Mouse (Mus musculus) MEL (cell line): ENCODE measurements around the gene Gm42791. TPM values are rescaled to one million over a fixed set of nuclear protein-coding genes. Genes with fewer than 3 reads are reported as not detected.

Experiments
- DNase-seq: peaks from one replicate; pipeline ENCODE4 v3.0.0; 2011; ENCODE audit warnings: low read depth, low spot score
- H3K27ac ChIP-seq: 2 replicates; pipeline ENCODE4 v1.5.1; 2012; ENCODE audit warnings: low read depth, mild to moderate bottlenecking, control low read depth, low read length, moderate library complexity; ENCODE audit not compliant: control insufficient read depth
- H3K27me3 ChIP-seq, 2 experiments: fragments of 150-350 bp in 1 of 2; sonication (generic) in 1 of 2; 2 replicates each; pipeline ENCODE4 v1.6.1; 2012; ENCODE audit warnings: low read length in 2 of 2, mild to moderate bottlenecking in 2 of 2, improper control_type of control experiment in 1 of 2, moderate library complexity in 1 of 2; ENCODE audit not compliant: insufficient read depth in 2 of 2, control insufficient read depth in 1 of 2
- H3K36me3 ChIP-seq, 2 experiments: 2 replicates each; pipeline ENCODE4 v1.6.1; 2012 to 2014; ENCODE audit warnings: low read length in 2 of 2, improper control_type of control experiment in 1 of 2, inconsistent platforms in 1 of 2, mild to moderate bottlenecking in 1 of 2; ENCODE audit not compliant: insufficient read depth in 2 of 2, control insufficient read depth in 1 of 2
- H3K4me1 ChIP-seq, 2 experiments: fragments of 150-350 bp in 1 of 2; sonication (generic) in 1 of 2; 2 replicates each; pipeline ENCODE4 v1.6.1; 2012; ENCODE audit warnings: low read length in 2 of 2, improper control_type of control experiment in 1 of 2, mild to moderate bottlenecking in 1 of 2; ENCODE audit not compliant: insufficient read depth in 2 of 2, control insufficient read depth in 1 of 2
- H3K4me3 ChIP-seq, 2 experiments: fragments of 150-350 bp in 1 of 2; sonication (generic) in 1 of 2; 2 replicates each; pipeline ENCODE4 v1.5.1; 2012; ENCODE audit warnings: low read depth in 2 of 2, low read length in 2 of 2, mild to moderate bottlenecking in 2 of 2, moderate library complexity in 2 of 2, control low read depth in 1 of 2, improper control_type of control experiment in 1 of 2; ENCODE audit not compliant: control insufficient read depth in 1 of 2, insufficient read depth in 1 of 2
- H3K79me2 ChIP-seq: 2 replicates; pipeline ENCODE4 v1.6.1; 2012; ENCODE audit warnings: mild to moderate bottlenecking, low read length, moderate library complexity; ENCODE audit not compliant: control insufficient read depth, poor library complexity, insufficient read depth
- H3K9ac ChIP-seq: 2 replicates; pipeline ENCODE4 v1.6.1; 2012; ENCODE audit warnings: low read depth, mild to moderate bottlenecking, control low read depth, low read length, moderate library complexity; ENCODE audit not compliant: control insufficient read depth, poor library complexity, severe bottlenecking
- H3K9me3 ChIP-seq: fragments of 150-350 bp; sonication (generic); replicated peaks from 2 replicates; pipeline ENCODE4 v1.6.1; 2012; ENCODE audit warnings: mild to moderate bottlenecking, low read length, improper control_type of control experiment, moderate library complexity; ENCODE audit not compliant: insufficient read depth
- CHD2 ChIP-seq: IDR thresholded peaks from 2 replicates; pipeline ENCODE4 v1.6.1; 2011; ENCODE audit warnings: low read length, improper control_type of control experiment
- CTCF ChIP-seq, 3 experiments: IDR thresholded peaks in 2 of 3; conservative IDR thresholded peaks in 1 of 3; 2 replicates each; pipeline ENCODE4 v1.5.1; 2011 to 2012; ENCODE audit warnings: low read length in 3 of 3, low read depth in 2 of 3, mild to moderate bottlenecking in 2 of 3, improper control_type of control experiment in 1 of 3, inconsistent platforms in 1 of 3, mixed read lengths in 1 of 3, moderate library complexity in 1 of 3; ENCODE audit not compliant: control insufficient read depth in 1 of 3, insufficient read depth in 1 of 3, poor library complexity in 1 of 3, severe bottlenecking in 1 of 3
- ELF1 ChIP-seq: IDR thresholded peaks from 2 replicates; pipeline ENCODE4 v1.6.1; 2014; ENCODE audit warnings: low read depth, mild to moderate bottlenecking, inconsistent platforms, low read length, improper control_type of control experiment, moderate library complexity
- ETS1 ChIP-seq: IDR thresholded peaks from 2 replicates; pipeline ENCODE4 v1.6.1; 2012; ENCODE audit warnings: low read depth, mild to moderate bottlenecking, inconsistent platforms, low read length, improper control_type of control experiment, moderate library complexity
- GATA1 ChIP-seq: IDR thresholded peaks from 2 replicates; pipeline ENCODE4 v1.6.1; 2011; ENCODE audit warnings: low read depth, low read length, improper control_type of control experiment
- HCFC1 ChIP-seq: IDR thresholded peaks from 2 replicates; pipeline ENCODE4 v1.6.1; 2012; ENCODE audit warnings: low read depth, mild to moderate bottlenecking, inconsistent platforms, low read length, improper control_type of control experiment, moderate library complexity
- JUND ChIP-seq: IDR thresholded peaks from 2 replicates; pipeline ENCODE4 v1.6.1; 2011; ENCODE audit warnings: low read depth, mild to moderate bottlenecking, improper control_type of control experiment, low read length
- MAFK ChIP-seq: IDR thresholded peaks from 2 replicates; pipeline ENCODE4 v1.6.1; 2011; ENCODE audit warnings: low read depth, mild to moderate bottlenecking, low read length, improper control_type of control experiment, borderline replicate concordance
- MEF2A ChIP-seq: IDR thresholded peaks from 2 replicates; pipeline ENCODE4 v1.6.1; 2014; ENCODE audit warnings: low read depth, mild to moderate bottlenecking, inconsistent platforms, low read length, improper control_type of control experiment; ENCODE audit not compliant: poor library complexity, insufficient replicate concordance, severe bottlenecking; ENCODE audit errors: extremely low read depth
- MXI1 ChIP-seq: IDR thresholded peaks from 2 replicates; pipeline ENCODE4 v1.6.1; 2011; ENCODE audit warnings: mild to moderate bottlenecking, low read depth, low read length, improper control_type of control experiment
- MYB ChIP-seq: IDR thresholded peaks from 2 replicates; pipeline ENCODE4 v1.6.1; 2011; ENCODE audit warnings: mild to moderate bottlenecking, low read depth, low read length, improper control_type of control experiment
- NELFE ChIP-seq: IDR thresholded peaks from 2 replicates; pipeline ENCODE4 v1.6.1; 2011; ENCODE audit warnings: low read depth, low read length, improper control_type of control experiment
- NRF1 ChIP-seq: IDR thresholded peaks from 2 replicates; pipeline ENCODE4 v1.6.1; 2014; ENCODE audit warnings: low read depth, mild to moderate bottlenecking, inconsistent platforms, low read length, improper control_type of control experiment, moderate library complexity; ENCODE audit not compliant: poor library complexity, insufficient read depth, severe bottlenecking
- RAD21 ChIP-seq: IDR thresholded peaks from 2 replicates; pipeline ENCODE4 v1.6.1; 2011; ENCODE audit warnings: mild to moderate bottlenecking, low read depth, low read length, improper control_type of control experiment
- SMC3 ChIP-seq: IDR thresholded peaks from 2 replicates; pipeline ENCODE4 v1.6.1; 2011; ENCODE audit warnings: low read depth, low read length, improper control_type of control experiment
- TBP ChIP-seq: IDR thresholded peaks from 2 replicates; pipeline ENCODE4 v1.8.0; 2011; ENCODE audit warnings: low read depth, low read length, improper control_type of control experiment
- TCF12 ChIP-seq: IDR thresholded peaks from 2 replicates; pipeline ENCODE4 v1.6.1; 2014; ENCODE audit warnings: low read depth, mild to moderate bottlenecking, inconsistent platforms, low read length, improper control_type of control experiment, moderate library complexity
- USF1 ChIP-seq: IDR thresholded peaks from 2 replicates; pipeline ENCODE4 v1.6.1; 2014; ENCODE audit warnings: low read depth, mild to moderate bottlenecking, inconsistent platforms, low read length, improper control_type of control experiment, moderate library complexity
- USF2 ChIP-seq, 2 experiments: IDR thresholded peaks; 2 replicates each; pipeline ENCODE4 v1.6.1; 2011 to 2012; ENCODE audit warnings: improper control_type of control experiment in 2 of 2, low read length in 2 of 2, borderline replicate concordance in 1 of 2, inconsistent platforms in 1 of 2, low read depth in 1 of 2, mild to moderate bottlenecking in 1 of 2; ENCODE audit not compliant: insufficient read depth in 1 of 2
- ZMIZ1 ChIP-seq: IDR thresholded peaks from 2 replicates; pipeline ENCODE4 v1.6.1; 2012; ENCODE audit warnings: low read depth, mild to moderate bottlenecking, inconsistent platforms, low read length, improper control_type of control experiment, moderate library complexity
- ZNF384 ChIP-seq: IDR thresholded peaks from 2 replicates; pipeline ENCODE4 v1.6.1; 2012; ENCODE audit warnings: low read depth, mild to moderate bottlenecking, inconsistent platforms, low read length, improper control_type of control experiment
- polyA plus RNA-seq, 2 experiments: library from polyadenylated mRNA; stranded (reverse) in 1 of 2; unstranded in 1 of 2; fragments of >175 nt in 1 of 2; fragments of >200 nt in 1 of 2; gene quantifications; 2 replicates each; pipeline versions ENCODE4 v1.2.1 to v1.2.4; 2012; ENCODE audit warnings: low replicate concordance in 2 of 2, low read depth in 1 of 2; ENCODE audit not compliant: insufficient read length in 2 of 2, insufficient read depth in 1 of 2, missing spikeins in 1 of 2
- total RNA-seq: library from RNA; depleted of rRNA; stranded (reverse); fragments of 300-350 nt; gene quantifications from 2 replicates; pipeline ENCODE4 v1.2.3, GENCODE M21; 2012

Gm42791 gene
- total and polyA plus RNA-seq, 3 experiments = 1.2 to 2.1 TPM; not detected in 1

- TF ChIP-seq USF2 (IDR thresholded peaks at IDR 0.05; ENCODE audit: borderline replicate concordance in 1 of 2, insufficient read depth in 1 of 2, low read depth in 1 of 2, low read length in 2 of 2) = peak in 1 of 2 experiments; percentile 29; a peak in 1 of 4 replicates
Measured at GRCm38 (mm10) chr5:148946787-148947186, 48.2 kb downstream of the Gm42791 start (continued).

GRCm38 (mm10) chr5:148945735-148946134, 49.2 kb downstream of the Gm42791 start:
- no peaks in the 10 kb centered on the region for H3K9me3 ChIP-seq
- H3K9ac ChIP-seq = no peak overlapping the region
- H3K4me1 ChIP-seq = no peaks in the 10 kb centered on the region; a peak in 1 of 4 replicates
- no peaks in the 10 kb centered on the region for H3K36me3 ChIP-seq
- H3K4me3 ChIP-seq = no peak overlapping the region
- no peak overlapping the region for H3K27ac ChIP-seq
- DNase-seq = no peak
- no peaks in the 10 kb centered on the region for H3K27me3 ChIP-seq
- TF ChIP-seq MAFK (no peak), ELF1 (no peak), CTCF (IDR thresholded peaks at IDR 0.05 in 2 of 3, conservative IDR thresholded peaks at IDR 0.05 in 1 of 3; ENCODE audit: control insufficient read depth in 1 of 3, insufficient read depth in 1 of 3, low read depth in 2 of 3, low read length in 3 of 3, poor library complexity in 1 of 3, severe bottlenecking in 1 of 3) (no peak), CHD2 (no peak), NRF1 (no peak), JUND (no peak), HCFC1 (no peak), TCF12 (no peak), MXI1 (no peak)
- TF ChIP-seq, all 39 proteins: peak for 0
- H3K79me2 ChIP-seq = no peaks in the 10 kb centered on the region

GRCm38 (mm10) chr5:148944024-148944423, 50.9 kb downstream of the Gm42791 start:
- H3K4me1 ChIP-seq = no peaks in the 10 kb centered on the region; a peak in 1 of 4 replicates
- no peaks in the 10 kb centered on the region for H3K27me3 ChIP-seq
- H3K4me3 ChIP-seq = no peak overlapping the region
- H3K36me3 ChIP-seq = no peaks in the 10 kb centered on the region
- TF ChIP-seq USF1 = no peak
- no peak for TF ChIP-seq MAFK
- no peak for TF ChIP-seq TBP
- no peak for TF ChIP-seq GATA1
- TF ChIP-seq ZMIZ1 = no peak
- TF ChIP-seq JUND = no peak
- no peak for TF ChIP-seq HCFC1
- TF ChIP-seq SMC3 = no peak
- no peak for TF ChIP-seq MYB
- no peak for TF ChIP-seq MEF2A
- TF ChIP-seq ETS1 = no peak
- no peak for TF ChIP-seq ELF1
- TF ChIP-seq NELFE = no peak
- TF ChIP-seq MXI1 = no peak
- no peak for TF ChIP-seq RAD21
- no peak for TF ChIP-seq ZNF384
- TF ChIP-seq TCF12 = no peak
- no peaks in the 10 kb centered on the region for H3K9me3 ChIP-seq
- H3K79me2 ChIP-seq = no peaks in the 10 kb centered on the region
- H3K9ac ChIP-seq = no peak overlapping the region
- DNase-seq = no peak
- no peak overlapping the region for H3K27ac ChIP-seq
